Mouse (Mus musculus): ENCODE data around the gene BC004004.
"Not testable (repeated sequence)": the region's sequence is repeated elsewhere in the genome, so short reads cannot be mapped to it uniquely, and the experiment has no call there.

Gene BC004004

DNA sequence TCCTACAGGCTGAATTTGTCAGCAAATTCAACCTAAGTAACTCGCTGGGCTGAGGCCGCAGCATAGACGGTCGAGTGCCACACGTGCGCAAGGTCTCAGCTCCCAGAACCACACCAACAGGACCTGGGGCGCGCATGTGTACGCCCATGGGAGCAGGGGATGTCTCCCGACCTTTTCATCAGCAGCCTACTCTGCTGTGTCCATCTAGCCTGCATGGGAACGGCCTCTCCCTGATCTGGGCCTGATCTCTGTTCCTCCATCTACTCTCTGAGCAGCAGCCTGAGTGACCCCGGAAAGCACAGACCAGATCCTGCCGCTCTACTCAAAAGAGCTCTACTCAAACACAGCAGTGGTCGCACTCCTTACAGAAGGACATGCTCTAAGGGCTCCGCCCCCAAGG lies 8.1 kb upstream of the BC004004 start:
- DNase-seq (ENCODE audit: low read depth) = no peak

DNA sequence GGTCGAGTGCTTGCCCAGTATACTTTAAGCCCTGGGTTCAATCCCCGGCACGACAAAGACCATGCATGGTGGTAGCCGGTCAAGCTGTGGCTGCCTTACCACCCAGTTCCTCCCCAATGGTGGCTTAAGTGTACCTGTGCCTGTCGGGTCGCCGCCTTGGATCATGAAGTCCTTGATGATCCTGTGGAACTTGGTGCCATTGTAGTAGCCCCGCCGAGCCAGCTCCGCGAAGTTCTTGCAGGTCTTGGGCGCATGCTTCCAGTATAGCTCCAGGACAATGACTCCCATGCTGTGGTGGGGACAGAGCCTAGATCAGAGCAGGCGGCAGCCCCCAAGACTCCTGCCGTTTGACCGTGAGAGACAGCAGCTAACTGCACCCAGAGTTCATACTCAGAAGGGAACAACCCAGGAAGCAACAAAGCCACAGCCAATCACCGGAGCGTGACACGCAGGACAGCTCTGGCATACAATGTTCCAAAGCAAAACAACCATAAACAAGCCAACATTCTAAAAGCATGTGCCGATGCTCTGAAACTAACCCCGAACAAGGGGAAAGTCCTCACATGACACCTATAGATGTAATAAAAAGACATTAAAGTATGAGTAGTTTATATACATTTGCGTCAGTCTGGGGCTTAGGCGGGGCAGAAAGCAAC lies 6.9 kb upstream of the BC004004 start:
- DNase-seq (ENCODE audit: low read depth) = peak; percentile 53

DNA sequence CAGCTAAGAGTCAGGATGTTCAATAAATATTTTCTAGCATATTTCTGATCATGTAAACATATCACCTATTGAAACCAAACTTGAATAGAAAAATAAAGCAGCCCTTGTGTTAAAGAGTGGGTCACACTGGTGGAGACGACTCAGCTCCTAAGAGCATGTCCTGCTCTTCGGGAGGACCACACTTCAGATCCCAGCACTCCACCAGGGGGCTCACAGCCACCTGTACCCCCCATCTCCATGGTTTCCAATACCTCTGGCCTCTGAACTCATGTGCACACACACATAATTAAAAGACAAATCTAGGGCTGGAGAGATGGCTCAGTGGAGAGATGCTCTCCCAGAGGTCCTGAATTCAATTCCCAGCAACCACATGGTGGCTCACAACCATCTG lies 6.3 kb upstream of the BC004004 start:
- peak; percentile 37 for DNase-seq (ENCODE audit: low read depth)

DNA sequence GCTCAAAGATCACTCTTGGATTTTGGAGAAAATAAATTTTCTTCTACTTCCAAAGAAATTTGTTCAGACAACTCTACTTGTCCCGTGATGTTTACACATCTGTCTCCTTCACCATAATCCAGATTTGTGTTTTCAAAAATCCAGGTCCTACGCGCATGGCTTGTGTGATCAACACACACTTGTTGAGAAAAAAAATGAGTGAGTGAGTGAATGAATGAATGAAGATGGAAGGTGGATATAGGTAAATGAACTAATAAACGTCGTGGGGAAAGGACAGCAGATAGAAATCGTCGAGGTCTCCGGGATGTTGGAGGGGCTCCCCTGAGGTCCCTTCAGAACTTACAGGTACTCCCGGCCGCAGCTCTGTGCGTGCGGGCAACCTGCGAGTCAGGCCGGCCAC lies 5.2 kb upstream of the BC004004 start:
- DNase-seq (ENCODE audit: low read depth) = no peak

DNA sequence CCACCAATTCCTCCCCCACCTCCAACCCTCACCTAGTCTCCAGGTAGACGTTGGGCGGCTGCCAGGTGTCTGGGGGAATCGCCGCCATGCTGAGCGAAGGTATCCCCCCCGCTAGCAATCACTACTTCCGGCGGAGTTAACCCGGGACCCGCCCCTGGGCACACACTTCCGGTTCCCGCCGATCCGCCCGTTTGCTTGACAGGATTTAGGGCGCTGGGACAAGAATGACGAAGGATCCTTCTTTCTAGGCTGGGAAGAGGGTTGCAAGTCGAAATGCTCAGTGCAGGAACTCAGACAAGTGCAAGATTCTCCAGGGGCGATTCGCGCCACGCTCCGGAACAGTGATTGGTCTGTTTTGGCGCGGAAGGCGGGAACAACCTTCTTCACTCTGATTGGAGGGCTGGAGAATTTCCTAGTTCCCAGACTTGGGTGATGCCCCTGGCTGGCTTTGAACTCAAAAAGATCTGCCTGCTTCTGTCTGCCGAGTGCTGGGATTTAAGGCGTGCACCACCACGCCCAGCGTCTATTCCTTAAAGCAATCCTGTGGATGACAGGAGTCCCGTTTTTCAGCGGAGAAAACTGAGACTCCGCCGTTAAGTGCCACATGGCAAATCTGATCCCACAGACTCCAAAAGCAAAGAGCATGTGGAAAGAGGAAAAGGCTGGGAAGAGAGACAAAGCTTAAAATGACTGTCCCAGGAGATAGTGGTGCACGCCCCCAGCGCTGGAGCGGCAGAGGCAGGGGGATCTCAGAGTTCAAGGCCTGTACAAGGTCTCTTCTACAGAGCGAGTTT lies 4.6 kb upstream of the BC004004 start, which contains the start of gene Ppil1:
Gene Ppil1 (minus strand): TSS at position 347 of the 794 bp plus-strand sequence.
- DNase-seq (ENCODE audit: low read depth) = peak; percentile 87

DNA sequence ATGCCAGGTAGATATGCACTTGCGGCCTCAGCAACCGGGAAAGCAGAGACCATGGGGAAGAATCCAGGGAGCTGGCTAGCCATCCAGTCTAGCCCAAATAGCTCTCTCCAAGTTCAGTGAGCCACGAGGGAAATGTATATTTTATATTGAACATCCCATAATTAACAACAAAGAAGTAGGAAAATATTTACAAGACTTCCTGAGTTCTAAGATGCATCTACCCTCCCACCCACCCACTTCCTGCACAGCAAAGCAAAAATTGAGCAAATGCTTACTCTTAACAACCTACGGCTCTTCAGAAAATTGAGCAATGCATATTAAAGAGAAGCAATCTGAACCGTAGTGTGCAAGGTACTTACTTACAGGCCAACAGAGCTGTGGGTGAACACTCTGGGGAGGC lies 3.8 kb upstream of the BC004004 start:
- DNase-seq (ENCODE audit: low read depth) = peak; percentile 57

DNA sequence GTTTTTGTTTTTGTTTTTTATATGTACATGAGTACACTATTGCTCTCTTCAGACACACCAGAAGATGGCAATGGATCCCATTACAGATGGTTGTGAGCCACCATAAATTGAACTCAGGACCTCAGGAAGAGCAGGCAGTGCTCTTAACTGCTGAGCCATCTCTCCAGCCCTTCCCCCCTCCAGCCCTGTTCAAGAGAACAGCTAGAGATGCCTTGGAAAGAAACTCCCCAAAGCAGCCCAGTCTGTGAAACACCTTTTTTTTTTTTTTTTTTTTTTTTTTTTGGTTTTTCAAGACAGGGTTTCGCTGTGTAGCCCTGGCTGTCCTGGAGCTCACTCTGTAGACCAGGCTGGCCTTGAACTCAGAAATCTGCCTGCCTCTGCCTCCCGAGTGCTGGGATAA lies 1.5 kb upstream of the BC004004 start:
- DNase-seq (ENCODE audit: low read depth) = not testable (repeated sequence)

DNA sequence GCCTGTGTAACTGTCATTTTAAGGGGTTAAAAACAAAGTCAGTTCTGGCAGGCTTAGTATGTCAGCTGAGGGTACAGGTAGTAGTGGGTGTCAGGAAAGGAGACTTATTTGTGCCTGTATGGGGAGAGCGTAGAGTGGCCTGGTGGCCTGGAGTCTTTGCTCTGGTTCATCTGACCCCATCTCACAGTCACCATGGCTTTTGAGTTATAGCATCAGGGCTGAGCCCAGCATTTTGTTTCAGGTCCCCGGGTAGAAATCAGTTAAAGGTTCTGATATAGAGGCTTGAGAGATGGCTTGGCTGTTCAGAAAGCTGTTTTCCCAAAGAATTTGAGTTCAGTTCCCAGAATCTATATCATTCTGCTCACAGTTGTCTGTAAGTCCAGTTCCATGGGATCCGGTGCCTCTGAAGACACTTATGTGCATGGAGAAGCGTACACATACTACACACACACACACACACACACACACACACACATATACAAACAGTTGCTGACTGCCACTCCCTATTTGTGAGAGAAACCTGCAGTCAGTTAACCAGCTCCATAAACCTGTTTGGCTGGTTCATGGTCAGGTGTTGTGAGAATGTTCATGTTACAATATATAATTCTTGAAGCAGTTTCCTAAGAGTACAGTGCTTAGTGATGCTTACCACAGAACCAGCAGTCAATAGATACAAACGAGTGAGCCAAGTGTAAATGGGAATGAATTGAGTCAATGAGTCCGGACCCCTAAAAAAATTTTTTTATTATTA lies 482 bp upstream of the BC004004 start:
- no peak for DNase-seq (ENCODE audit: low read depth)

DNA sequence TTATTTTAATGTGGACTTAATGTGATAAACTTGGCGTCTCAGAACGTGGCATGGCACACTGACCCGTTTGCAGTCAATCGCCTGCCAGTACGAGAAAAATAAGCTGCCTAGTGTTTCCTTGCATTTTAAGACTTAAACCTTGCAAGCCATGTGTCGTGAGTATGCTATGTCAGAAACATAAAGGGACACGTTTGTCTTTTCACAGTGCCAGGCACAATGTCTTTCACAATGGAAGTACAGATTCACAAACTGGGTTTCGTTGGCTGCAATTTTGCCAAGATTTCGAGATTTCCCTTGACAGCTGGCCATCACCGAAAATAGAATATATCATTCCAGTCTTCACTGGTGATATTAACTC lies 740 bp downstream of the BC004004 start:
- no peak for DNase-seq (ENCODE audit: low read depth)

DNA sequence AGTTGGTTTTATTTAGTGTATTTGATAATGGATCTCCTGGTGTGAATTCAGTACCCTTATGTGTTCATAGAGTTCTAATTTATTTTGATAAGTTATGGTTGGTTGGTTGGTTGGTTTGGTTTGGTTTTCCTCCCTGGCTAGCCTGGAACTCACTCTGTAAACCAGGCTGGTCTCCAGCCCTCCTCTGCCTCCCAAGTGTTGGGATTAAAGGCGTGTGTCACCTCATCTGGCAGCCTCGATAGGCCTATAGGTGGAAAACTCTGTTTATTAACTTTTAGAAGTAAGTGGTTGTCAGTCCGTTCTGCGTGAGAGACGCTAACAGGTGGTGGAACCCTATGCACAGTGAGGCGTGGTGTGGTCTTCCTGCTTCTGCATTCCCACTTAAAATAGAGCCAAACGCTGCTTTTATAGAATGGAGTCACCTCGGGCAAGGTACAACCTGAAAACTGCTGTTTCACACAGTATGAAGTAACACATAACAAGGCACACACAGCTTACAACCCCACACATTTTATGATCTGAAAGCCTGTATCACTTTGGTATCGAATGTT lies 1.6 kb downstream of the BC004004 start:
- no peak for DNase-seq (ENCODE audit: low read depth)

DNA sequence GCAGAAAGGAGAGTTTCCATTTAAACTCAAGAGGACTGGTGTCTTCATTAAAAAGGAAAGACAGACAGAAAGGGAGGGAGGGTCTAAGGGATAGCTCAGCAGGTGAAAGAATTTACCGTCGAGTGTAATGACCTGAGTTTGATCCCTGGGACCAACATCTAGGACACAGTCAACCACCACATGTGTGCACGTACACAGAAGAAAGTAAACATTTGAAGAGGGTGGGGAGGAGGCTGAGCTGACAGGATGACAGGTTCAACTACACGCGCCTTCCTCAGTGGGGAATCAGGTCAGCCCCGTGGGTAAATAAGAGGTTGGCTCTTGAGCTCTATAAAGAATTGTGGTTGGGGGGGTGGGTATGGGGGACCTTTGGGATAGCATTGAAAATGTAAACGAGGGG lies 4.6 kb downstream of the BC004004 start:
- DNase-seq (ENCODE audit: low read depth) = no peak

DNA sequence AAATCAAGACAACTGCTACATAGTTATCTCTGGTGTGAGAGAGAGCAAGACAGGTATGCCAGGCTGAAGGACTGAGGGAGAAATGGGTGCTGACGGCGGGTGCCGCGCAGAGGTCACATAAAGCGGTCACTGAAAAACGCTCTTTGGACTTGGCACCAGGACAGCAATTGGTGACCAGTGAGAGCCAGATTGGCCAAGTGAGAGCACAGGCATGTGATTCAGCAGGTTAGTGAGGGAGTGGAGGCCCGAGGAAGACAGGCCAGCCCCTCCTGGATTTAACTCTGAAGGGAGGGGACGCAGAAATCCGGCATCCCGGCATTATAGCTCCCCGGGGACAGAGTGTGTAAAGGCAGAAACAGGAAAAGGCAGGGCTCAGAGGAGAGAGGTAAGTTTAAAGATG lies 5.3 kb downstream of the BC004004 start:
- DNase-seq (ENCODE audit: low read depth) = no peak

DNA sequence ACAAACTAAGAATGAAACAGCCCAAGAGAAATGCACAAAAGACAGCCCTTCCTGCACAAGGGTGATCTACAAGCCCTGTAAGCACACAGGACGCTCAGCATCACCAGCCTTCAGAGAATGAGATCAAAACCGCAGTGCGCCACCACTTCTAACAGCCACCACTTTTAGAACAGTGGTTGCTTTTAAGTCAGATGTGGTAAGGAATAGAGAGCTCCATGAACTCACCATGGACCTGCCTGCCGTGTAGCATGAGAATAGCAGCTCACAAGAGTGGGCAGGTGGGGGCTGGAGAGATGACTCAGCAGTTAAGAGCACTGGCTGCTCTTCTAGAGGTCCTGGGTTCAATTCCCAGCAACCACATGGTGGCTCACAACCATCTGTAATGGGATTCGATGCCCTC lies 11.8 kb downstream of the BC004004 start:
- peak; percentile 94 for DNase-seq (ENCODE audit: low read depth)

DNA sequence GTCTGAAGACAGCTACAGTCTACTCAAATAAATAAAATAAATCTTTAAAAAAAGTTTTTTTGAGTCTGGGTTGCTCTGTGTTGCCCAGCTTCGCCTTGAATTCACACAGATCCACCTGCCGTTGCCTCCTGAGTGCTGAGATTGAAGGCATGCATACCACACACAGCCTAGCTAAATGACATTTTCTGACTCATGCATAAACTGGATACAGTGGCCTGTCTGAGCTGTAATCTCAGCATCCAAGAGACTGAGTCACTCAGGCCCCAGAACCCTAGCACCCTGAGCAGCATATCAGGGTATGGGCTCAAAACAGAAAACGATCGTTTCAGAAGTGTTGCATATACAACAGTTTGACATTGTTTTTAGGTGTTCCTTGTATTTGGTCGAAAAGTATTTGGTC lies 13.0 kb downstream of the BC004004 start:
- no peak for DNase-seq (ENCODE audit: low read depth)

DNA sequence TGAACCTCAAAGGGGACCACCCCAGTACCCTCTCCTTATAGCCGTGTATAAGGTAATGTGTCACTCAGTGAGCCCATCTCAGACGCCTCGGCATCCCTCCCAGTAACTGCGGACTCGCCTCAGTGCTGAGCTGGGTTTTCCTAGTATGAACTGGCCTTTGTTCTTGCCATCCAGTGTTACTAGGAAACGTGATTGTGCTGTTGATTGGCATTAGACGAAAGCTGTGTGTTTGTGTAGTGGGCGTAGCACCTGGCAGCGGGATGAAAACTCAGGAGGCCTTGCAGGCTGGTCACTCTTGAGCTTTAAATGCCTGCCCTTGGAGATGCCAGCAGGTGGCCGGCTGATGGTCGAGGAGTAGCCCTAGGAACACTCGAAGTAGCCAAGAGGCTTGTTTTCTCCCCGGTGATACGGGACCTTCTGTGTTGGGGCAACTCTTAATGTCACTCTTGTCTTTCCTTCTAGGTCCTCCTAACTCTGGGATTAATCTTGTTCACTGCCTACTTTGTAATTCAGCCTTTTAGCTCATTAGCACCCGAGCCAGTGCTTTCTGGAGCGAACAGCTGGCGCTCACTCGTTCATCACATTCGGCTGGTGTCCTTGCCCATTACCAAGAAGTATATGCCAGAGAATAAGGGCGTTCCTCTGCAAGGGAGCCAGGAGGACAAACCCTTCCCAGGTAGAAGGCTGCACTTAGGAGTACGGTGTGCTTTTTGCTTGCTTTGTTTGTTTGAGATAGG lies 13.8 kb downstream of the BC004004 start:
- DNase-seq (ENCODE audit: low read depth) = no peak

DNA sequence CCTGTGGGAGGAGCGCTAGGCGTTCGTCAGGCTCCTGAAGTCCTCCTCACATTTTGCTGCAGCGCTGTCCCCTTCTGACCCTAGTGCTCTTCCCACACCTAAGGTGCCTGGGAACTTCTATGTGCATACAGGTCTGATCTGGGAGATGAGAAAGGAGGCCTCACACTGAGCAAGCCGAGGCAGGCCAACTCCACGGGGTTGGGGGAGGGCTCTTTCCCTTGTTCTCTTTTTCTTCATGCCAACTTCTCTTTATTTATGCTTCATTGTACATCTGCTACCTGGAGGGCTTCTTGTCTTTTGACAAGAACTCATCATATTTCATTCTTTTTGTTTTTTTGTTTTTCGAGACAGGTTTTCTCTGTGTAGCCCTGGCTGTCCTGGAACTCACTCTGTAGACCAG lies 23.2 kb downstream of the BC004004 start:
- DNase-seq (ENCODE audit: low read depth) = no peak

DNA sequence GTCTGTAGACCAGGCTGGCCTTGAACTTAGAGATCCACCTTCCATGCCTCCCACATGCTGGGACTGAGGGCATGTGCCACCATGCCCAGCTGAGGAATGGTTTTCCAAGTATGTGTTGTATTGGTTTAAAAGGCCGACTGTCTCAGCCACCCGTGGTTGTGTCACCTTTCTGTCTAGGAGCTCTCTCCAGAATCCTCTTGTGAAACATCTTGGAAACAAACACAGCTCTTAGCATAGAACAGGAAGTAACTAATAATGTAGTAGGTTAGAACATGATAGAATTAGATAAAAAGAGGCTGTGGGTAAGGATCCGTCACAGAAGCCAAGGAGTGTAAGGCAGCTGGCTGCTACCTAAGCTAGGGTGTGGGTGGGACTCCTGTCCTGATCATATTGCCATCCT lies 24.4 kb downstream of the BC004004 start:
- no peak for DNase-seq (ENCODE audit: low read depth)

DNA sequence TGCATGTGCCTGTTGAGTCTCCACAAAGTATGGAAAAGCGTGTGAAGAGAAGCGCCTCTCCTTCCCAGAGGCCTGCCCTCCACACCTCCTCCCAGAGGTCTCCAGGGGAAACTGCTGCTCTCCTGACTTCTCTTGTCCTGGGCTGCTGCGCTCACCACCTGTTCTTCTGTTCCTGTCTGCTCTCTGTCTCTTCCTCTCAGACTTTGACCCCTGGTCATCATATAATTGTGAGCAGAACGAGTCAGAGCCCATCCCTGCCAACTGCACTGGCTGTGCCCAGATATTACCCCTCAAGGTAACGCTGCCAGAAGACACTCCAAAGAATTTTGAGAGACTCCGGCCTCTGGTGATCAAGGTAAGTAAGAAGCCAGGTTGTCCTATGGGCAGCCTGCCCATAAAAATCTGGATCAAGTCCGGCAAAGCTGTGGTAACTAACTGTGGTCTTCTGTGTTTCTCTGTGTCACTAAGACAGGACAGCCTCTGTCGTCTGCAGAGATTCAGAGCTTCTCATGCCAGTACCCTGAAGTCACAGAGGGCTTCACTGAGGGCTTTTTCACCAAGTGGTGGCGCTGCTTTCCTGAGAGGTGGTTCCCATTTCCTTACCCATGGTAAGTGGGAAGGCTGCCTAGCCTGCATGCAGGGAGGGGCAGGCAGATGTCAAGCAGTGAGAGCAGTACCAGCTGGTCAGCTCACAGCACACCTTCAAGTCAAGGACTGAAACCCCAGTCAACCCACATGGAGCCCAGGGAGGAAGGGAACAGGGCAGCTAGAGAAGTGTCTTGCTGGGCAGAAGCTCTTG lies 25.4 kb downstream of the BC004004 start:
- no peak for DNase-seq (ENCODE audit: low read depth)

DNA sequence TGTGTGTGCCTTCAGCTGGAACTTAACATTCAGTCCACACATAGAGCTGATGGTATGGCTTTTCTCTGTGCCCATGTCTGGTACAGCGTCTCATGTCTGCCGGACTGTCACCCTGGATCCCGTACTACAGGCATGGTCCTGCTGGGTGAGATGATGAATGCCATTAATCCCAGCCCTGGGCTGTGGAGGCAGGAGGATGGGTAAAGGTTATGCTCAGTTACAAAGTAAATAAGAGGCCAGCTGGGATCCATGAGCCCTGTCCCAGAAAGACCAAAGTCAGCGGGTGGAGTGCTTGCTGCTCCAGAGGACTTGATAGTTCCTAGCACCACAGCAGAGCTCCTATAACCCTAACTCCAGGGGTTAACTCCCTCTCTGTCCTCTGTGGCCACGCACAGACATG lies 27.2 kb downstream of the BC004004 start:
- DNase-seq (ENCODE audit: low read depth) = no peak

DNA sequence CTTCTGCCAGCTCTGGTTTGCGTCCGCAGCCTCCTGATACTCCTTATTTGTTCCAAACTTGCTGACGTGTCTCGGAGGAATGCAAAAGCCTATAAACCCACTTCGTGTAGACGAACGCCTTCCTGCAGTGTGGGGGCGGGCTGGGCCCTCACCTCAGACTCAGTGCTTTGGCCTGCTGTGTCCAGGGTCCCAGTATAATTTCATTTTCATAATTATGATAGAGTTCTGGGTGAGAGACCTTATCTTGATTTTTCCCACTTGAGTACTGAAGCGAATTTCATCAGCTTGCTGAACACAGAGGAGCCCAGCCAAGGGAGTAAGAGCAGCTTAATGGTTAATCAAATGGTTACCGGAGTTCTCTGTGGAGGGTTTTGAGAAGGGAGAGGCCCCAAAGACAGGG lies 28.7 kb downstream of the BC004004 start:
- no peak for DNase-seq (ENCODE audit: low read depth)

DNA sequence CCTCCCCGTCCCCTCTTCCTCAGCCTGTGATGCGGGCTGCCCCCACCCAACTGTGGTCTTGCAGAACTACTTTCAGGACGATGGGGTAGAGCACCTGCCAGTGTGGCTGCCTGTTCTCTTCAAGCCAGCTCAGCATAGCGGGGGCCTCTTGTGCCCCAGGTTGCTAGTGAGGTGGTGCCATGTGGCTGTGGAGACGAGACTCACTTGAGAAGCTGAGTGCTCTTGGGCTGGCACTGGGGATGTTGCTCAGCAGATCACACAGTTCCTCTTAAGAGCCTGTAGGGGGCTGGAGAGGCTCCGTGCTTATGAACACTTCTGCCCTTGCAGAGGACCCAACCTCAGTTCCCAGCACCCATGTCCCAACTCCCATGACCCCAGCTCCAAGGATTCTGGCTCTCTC lies 29.2 kb downstream of the BC004004 start:
- DNase-seq (ENCODE audit: low read depth) = peak; percentile 15

Measured in naive thymus-derived CD4-positive, alpha-beta T cell, adult 2 months (primary cell).